Mouse (Mus musculus): ENCODE results near the gene Calml3. TPM values are rescaled to one million over a fixed set of nuclear protein-coding genes. Genes with fewer than 3 reads are reported as not detected.

Gene Calml3
- polyA plus RNA-seq, 1 experiment from 2014 or later = not detected

- Histone ChIP-seq H3K27ac (no peak overlapping the region), H3K9ac (no peak overlapping the region), H3K9me3 (replicated peaks) (no peaks in the 10 kb centered on the region), H3K27me3 (no peaks in the 10 kb centered on the region), H3K4me1 (replicated peaks) (no peaks in the 10 kb centered on the region; the same call in 1 of the 2 replicates), H3K36me3 (no peaks in the 10 kb centered on the region), H3K4me3 (no peak overlapping the region), H3K4me2 (no peak overlapping the region)
- WGBS = 50% methylated on average over 3 of the region's 3 CpGs
- no peak for ATAC-seq (replicated peaks; ENCODE audit: insufficient number of reproducible peaks, insufficient read depth, low FRiP score, low read depth)
Observed at GRCm38 (mm10) chr13:3768621-3769020, 35.5 kb downstream of the Calml3 start.

- Histone ChIP-seq H3K4me2 (no peak overlapping the region), H3K9ac (no peak overlapping the region), H3K4me3 (no peak overlapping the region), H3K27me3 (no peaks in the 10 kb centered on the region), H3K9me3 (replicated peaks) (no peaks in the 10 kb centered on the region), H3K27ac (no peak overlapping the region), H3K4me1 (replicated peaks) (no peaks in the 10 kb centered on the region; the same call in 1 of the 2 replicates), H3K36me3 (no peaks in the 10 kb centered on the region)
- ATAC-seq (replicated peaks; ENCODE audit: insufficient number of reproducible peaks, insufficient read depth, low FRiP score, low read depth) = no peak
Observed at GRCm38 (mm10) chr13:3767086-3767485, 37.0 kb downstream of the Calml3 start.

GRCm38 (mm10) chr13:3765781-3766180 is 38.3 kb downstream of the Calml3 start:
- no peak overlapping the region for H3K4me2 ChIP-seq
- H3K36me3 ChIP-seq = no peaks in the 10 kb centered on the region
- H3K27ac ChIP-seq = no peak overlapping the region
- ATAC-seq (replicated peaks; ENCODE audit: insufficient number of reproducible peaks, insufficient read depth, low FRiP score, low read depth) = no peak
- no peaks in the 10 kb centered on the region for H3K27me3 ChIP-seq
- H3K9me3 ChIP-seq (replicated peaks) = no peaks in the 10 kb centered on the region
- no peaks in the 10 kb centered on the region; the same call in 1 of the 2 replicates for H3K4me1 ChIP-seq (replicated peaks)
- H3K9ac ChIP-seq = no peak overlapping the region
- 73% methylated on average over 4 of the region's 4 CpGs for WGBS
- H3K4me3 ChIP-seq = no peak overlapping the region

GRCm38 (mm10) chr13:3761131-3761530 is 43.0 kb downstream of the Calml3 start:
- no peak overlapping the region for H3K27ac ChIP-seq
- H3K27me3 ChIP-seq = no peaks in the 10 kb centered on the region
- H3K4me3 ChIP-seq = no peak overlapping the region
- H3K9me3 ChIP-seq (replicated peaks) = no peaks in the 10 kb centered on the region
- ATAC-seq (replicated peaks; ENCODE audit: insufficient number of reproducible peaks, insufficient read depth, low FRiP score, low read depth) = no peak
- no peak overlapping the region for H3K9ac ChIP-seq
- no peak overlapping the region for H3K4me2 ChIP-seq
- no peaks in the 10 kb centered on the region for H3K4me1 ChIP-seq (replicated peaks)
- WGBS = 81% methylated on average over 4 of the region's 4 CpGs
- no peaks in the 10 kb centered on the region for H3K36me3 ChIP-seq

- H3K4me2 ChIP-seq = no peak overlapping the region
Observed at GRCm38 (mm10) chr13:3758347-3758746, 45.8 kb downstream of the Calml3 start.

GRCm38 (mm10) chr13:3753291-3753690 is 50.8 kb downstream of the Calml3 start:
- Histone ChIP-seq H3K36me3 (no peaks in the 10 kb centered on the region), H3K4me2 (no peak overlapping the region), H3K27me3 (no peaks in the 10 kb centered on the region), H3K4me3 (no peak overlapping the region), H3K9me3 (replicated peaks) (no peaks in the 10 kb centered on the region), H3K27ac (no peak overlapping the region), H3K4me1 (replicated peaks) (peaks cover 9% of the 10 kb centered on the region; the same call in 1 of the 2 replicates), H3K9ac (no peak overlapping the region)
- ATAC-seq (replicated peaks; ENCODE audit: insufficient number of reproducible peaks, insufficient read depth, low FRiP score, low read depth) = no peak
- WGBS = 84% methylated on average over 2 of the region's 2 CpGs

More at GRCm38 (mm10) chr13:3758347-3758746, 45.8 kb downstream of the Calml3 start:
- no peak overlapping the region for H3K27ac ChIP-seq
- no peak overlapping the region for H3K4me3 ChIP-seq
- no peaks in the 10 kb centered on the region for H3K4me1 ChIP-seq (replicated peaks)
- 87% methylated on average over 2 of the region's 2 CpGs for WGBS
- no peak for ATAC-seq (replicated peaks; ENCODE audit: insufficient number of reproducible peaks, insufficient read depth, low FRiP score, low read depth)
- H3K27me3 ChIP-seq = no peaks in the 10 kb centered on the region
- H3K9ac ChIP-seq = no peak overlapping the region
- no peaks in the 10 kb centered on the region for H3K9me3 ChIP-seq (replicated peaks)
- H3K36me3 ChIP-seq = no peaks in the 10 kb centered on the region

Other genes starting within 250 kb of the Calml3 start
- 8.8 and 9.3 TPM in 2 replicates for gene Fam208b, start 193.2 kb downstream of the Calml3 start, polyA plus RNA-seq (2015; fragmentation: Nextera tagmentation; extraction: Ambion mirVana)
- 4.7 and 6.4 TPM in 2 replicates for gene Asb13, start 170.3 kb downstream of the Calml3 start, polyA plus RNA-seq (2015; fragmentation: Nextera tagmentation; extraction: Ambion mirVana)
- 0.20 and 0.64 TPM in 2 replicates for gene Calm4, start 33.4 kb upstream of the Calml3 start, polyA plus RNA-seq (2015; fragmentation: Nextera tagmentation; extraction: Ambion mirVana)
- gene Calm5, start 49.9 kb upstream of the Calml3 start, polyA plus RNA-seq (2015; fragmentation: Nextera tagmentation; extraction: Ambion mirVana) = not detected in 2 replicates
- 36.8 and 40.1 TPM in 2 replicates for gene Net1, start 113.9 kb upstream of the Calml3 start, polyA plus RNA-seq (2015; fragmentation: Nextera tagmentation; extraction: Ambion mirVana)
- not detected in 2 replicates for gene Tubal3, start 114.0 kb upstream of the Calml3 start, polyA plus RNA-seq (2015; fragmentation: Nextera tagmentation; extraction: Ambion mirVana)
- gene Ucn3, start 141.0 kb upstream of the Calml3 start, polyA plus RNA-seq (2015; fragmentation: Nextera tagmentation; extraction: Ambion mirVana) = not detected in 2 replicates
- gene Akr1c14, start 244.7 kb upstream of the Calml3 start, polyA plus RNA-seq (2015; fragmentation: Nextera tagmentation; extraction: Ambion mirVana) = 3.1 and 3.7 TPM in 2 replicates